Mouse (Mus musculus) cerebellum, adult 9-11 months (tissue): ENCODE data around the gene Ina.
"Not testable (repeated sequence)": the region's sequence is repeated elsewhere in the genome, so short reads cannot be mapped to it uniquely, and the experiment has no call there.

Source experiments
- DNase-seq: peaks from one replicate; pipeline ENCODE4 v3.0.0; 2022

The Ina gene

DNA sequence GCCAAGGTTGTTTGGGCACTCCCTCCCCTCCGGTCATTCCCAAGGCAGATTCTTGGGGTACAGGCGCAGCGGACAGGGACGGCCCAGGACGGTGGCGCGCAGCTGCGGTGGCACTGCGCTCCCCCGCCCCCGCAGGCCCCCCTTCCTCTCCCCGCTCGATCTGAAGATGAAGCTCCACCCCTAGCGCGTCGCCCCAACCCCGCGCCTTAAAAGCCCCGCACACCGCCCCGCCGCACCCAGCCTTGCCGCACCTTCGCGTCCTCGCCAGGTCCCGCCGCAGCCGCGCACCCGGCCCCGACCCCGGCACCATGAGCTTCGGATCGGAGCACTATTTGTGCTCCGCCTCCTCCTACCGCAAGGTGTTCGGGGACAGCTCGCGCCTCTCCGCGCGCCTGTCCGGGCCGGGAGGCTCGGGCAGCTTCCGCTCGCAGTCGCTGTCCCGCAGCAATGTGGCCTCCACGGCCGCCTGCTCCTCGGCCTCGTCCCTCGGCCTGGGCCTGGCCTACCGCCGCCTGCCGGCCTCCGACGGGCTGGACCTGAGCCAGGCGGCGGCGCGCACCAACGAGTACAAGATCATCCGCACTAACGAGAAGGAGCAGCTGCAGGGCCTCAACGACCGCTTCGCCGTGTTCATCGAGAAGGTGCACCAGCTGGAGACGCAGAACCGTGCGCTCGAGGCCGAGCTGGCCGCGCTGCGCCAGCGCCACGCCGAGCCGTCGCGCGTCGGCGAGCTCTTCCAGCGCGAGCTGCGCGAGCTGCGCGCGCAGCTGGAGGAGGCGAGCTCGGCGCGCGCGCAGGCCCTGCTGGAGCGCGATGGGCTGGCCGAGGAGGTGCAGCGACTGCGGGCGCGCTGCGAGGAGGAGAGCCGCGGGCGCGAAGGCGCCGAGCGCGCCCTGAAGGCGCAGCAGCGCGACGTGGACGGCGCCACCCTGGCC lies at the start of gene Ina, which contains the start of gene Nt5c2:
TSS of gene Ina (plus strand) at position 252 of the 935 bp plus-strand sequence.
TSS of gene Nt5c2 (minus strand) at position 707 of the 935 bp plus-strand sequence.
- peak; percentile 89 for DNase-seq

GRCm38 (mm10) chr19:46965496-46965895 lies 49.0 kb upstream of the Ina start:
- no peak for DNase-seq

DNA sequence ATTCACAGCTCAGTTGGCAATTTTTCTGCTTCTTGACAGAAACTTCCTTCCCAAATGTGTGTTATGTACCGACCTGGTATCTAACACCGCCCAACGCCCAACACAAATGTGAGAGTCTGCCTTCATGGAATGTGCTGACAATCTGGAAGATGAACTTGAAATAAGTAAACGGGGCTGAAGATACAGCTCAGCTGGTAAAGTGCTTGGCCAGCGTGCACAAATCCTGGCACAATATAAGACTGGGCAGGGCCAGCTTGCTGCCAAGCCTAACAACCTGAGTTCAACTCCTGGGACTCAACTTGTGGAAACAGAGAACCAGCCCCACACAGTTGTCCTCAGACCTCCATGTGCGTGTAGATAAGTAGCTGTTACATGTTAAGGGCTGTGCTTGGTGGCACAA lies 48.2 kb upstream of the Ina start:
- no peak for DNase-seq

DNA sequence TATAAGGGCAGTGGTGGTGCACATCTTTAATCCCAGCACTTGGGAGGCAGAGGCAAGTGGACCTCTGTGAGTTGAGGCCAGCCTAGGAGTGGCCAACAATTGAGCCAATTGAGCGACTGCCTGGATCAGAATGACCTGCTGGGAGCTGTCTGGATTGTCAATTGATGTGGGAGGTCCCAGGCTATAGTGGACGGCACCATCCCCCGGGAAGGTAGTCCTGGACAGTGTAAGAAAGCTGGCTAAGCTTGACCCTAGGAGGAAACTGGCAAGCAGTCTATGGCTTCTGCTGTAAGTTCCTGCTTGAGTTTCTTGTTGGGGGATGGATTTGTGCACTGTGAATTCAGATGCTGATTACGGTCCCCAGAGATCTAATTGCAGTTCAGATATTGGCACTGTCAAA lies 46.6 kb upstream of the Ina start:
- no peak for DNase-seq

DNA sequence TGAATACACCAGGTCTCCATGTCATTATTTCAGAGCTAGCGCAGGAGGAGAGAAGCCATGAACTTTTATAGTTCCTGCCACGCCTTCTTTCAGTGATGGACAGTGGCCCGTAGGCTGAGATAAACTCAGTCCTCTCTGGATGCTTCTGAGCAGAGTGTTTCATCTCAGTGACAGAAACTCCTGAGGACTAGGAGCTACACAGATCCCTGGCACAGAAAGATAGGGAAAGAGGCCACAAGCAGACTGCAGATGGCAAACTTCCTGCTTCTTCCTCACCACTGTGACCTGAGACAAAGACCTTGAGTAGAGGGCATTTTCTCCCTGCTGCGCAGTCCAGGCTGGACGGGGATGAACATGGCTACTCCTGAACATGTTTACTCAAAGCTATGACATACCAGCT lies 45.7 kb upstream of the Ina start:
- no peak for DNase-seq

- no peak for DNase-seq
Observed at GRCm38 (mm10) chr19:46969286-46969985, 45.1 kb upstream of the Ina start.

DNA sequence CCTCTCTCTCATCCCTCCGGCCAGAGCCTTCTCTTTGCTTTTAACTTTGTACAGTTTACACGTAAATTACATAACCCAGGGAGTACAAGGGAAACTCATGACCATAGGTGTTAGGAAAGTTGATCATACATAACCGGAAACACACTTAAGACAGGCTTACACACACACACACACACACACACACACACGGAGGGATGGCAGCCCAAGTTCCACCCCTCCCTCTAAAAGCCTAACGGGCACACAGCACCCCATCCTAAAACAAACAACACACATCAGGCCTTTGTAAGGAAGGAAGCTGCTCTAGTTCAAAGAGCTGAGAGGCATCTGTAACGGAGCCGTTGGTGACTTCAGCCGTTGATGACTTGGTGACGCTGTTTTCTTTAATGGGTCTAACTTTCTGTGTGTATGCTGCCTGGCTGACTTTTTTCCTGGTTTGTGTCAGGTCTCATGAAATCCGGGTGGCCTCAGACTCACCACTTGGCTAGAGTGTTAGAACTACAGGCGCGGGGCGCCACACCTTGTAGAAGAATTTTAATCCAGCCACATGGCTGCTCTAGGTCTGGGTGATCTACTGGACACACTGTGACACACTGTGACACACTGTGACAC lies 44.3 kb upstream of the Ina start:
- DNase-seq = no peak

DNA sequence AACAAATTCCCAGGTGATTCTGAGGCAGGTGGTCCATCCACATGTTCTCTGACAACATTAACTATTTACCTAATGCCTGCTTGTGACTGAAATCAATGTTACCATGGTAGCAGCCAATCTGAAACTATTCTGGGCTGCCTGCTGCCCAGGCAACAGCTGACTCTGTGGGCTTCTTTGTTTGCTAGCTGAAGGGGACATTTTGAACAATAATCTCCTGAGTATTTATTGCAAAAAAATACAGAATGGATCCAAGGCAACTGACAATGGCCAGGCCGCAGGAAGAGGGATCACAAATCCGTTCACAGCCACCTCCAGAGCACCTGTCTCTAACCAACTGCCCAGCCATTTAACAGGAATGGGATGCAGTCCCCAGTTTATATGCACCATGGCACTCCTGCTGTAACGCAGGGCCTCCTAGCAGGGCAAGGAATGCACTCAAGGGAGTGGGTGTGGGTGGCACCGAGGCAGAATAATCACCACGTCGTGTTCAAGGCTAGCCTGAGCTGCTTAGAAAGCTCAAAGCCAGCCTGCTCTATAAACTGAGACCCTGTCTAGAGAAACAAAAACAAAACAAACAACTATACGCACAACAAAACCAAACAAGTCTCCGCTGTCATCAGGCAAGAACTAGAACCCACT lies 43.3 kb upstream of the Ina start:
- no peak for DNase-seq

DNA sequence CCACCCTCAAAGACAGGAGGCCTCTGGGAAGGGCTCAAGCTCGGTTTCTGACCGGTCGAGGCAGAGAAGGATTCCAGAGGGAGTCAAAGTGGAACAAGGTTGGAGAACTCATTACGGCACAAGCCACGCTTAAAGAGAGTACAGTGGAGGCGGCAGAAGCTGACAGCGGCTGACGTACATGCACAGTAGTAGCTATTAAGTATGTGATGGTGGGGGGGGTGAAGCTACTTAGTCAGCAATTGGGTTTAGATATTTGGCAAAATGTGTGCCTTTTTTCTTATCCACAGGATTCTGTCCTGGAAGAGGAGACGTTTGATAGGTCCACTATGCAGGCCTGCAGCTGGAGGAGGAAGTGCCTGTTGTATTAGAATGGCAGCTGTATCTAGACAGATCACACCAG lies 42.8 kb upstream of the Ina start:
- DNase-seq = no peak

DNA sequence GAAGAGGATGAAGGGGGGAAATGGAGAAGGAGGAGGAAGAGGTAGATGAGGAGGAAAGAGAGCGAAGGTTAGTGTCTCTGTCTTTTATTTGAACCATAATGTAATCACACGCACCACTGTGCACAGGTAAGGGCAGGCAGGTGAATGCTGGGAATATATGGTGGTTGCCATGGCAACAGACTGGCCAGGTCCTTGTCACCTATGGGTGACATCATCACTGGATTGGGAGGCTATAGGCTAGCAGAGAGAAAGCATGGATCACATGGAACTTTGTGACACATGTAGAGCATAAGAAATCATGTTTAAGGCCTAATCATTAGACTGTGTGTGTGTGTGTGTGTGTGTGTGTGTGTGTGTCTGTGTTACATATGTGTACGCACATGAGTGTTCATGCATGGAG lies 42.3 kb upstream of the Ina start:
- no peak for DNase-seq

- DNase-seq = no peak
Observed at GRCm38 (mm10) chr19:46975565-46975964, 38.9 kb upstream of the Ina start.

GRCm38 (mm10) chr19:46975997-46976396 lies 38.5 kb upstream of the Ina start:
- DNase-seq = no peak

GRCm38 (mm10) chr19:46976743-46977142 lies 37.8 kb upstream of the Ina start:
- no peak for DNase-seq

GRCm38 (mm10) chr19:46977460-46977859 lies 37.0 kb upstream of the Ina start:
- no peak for DNase-seq

DNA sequence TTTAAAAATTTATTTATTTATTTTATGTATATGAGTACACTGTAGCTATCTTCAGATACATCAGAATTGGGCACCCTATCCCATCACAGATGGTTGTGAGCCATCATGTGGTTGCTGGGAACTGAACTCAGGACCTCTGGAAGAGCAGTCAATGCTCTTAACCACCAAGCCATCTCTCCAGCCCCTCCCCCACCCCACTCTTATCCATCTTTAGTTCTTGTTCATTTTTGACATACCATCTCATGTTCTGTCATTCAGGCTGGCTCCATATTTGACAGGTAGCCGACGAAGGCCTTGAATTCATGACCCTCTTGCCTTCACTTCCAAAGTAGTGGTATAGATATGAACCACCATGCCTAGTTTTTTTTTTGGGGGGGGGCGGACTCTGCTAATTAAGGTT lies 36.4 kb upstream of the Ina start:
- not testable (repeated sequence) for DNase-seq

- DNase-seq = no peak
Observed at GRCm38 (mm10) chr19:46978920-46979780, 35.3 kb upstream of the Ina start.

- DNase-seq = no peak
Observed at GRCm38 (mm10) chr19:46979781-46980105, 34.8 kb upstream of the Ina start.

DNA sequence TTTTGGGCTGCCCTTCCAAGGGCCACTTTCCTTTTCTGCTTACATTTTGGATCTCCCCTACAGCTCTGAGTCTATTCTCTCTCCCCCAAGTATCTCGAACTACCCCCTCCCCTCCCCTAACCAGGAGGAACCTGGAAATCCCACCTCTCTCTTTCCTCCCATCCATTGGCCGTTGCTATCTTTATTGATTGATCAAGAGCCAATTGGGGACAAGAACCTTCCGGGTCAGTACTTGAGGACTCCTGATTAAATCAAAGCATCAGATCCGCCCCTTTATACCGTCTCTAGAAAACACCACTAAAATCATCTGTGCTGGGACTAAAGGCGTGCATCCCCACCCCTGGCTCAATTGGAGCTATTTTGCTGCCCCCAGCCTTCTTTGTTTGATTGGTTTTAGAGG lies 33.0 kb upstream of the Ina start:
- no peak for DNase-seq

DNA sequence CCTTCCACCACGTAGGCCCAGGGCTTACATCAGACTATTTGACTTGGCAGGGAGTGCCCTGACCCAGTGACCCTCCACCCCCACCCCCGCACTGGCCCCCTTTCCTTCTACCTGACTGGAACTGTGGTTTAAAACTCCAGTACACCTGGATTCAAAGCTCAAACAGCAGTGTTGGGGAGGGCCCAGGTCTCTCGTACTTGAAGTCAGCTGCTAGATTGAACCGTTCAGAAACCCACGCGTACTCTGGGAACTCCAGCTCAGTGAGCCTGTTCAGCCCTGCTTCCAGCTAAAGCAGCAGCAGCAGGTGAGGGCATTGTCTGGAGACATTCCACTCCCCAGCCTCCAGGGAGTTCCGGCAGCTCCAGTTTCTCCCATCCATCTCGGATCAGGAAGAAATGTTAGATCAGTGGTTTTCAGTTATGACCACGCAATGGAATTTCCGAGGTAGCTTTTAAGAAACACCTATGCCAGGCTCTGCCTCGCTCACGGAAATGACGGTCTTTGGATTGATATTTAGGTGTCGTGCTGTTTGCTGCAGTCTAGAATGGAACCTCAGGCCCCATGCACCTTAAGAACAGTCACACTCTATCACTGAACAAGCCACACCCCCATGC lies 31.0 kb upstream of the Ina start:
- no peak for DNase-seq

DNA sequence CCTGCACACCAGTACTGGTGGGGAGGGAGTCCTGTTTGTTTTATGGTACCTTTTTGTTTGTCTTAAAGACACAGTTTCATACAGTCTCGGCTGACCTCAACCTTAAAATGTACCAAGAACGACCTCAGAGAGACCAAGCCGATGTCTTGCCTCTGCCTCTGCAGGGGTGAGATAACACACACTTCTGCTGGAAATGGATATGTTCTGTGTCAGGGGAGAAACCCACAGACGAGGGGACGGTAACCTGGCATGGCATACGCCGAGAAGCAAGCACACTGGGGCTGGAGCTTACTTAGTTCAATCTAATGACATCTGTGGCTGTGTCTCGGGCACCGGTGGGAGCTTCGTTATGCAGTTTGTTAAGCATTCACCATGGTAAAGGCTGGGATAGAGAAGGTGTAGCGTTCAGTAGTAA lies 30.5 kb upstream of the Ina start:
- DNase-seq = no peak

GRCm38 (mm10) chr19:46984726-46985622 lies 29.5 kb upstream of the Ina start:
- no peak for DNase-seq
